Mouse (Mus musculus) urinary bladder, postnatal 0 days (tissue): ENCODE measurements around the gene Hyal5. TPM values are rescaled to one million over a fixed set of nuclear protein-coding genes. Genes with fewer than 3 reads are reported as not detected.

Experiments
- polyA plus RNA-seq: library from polyadenylated mRNA; unstranded; fragments of >200 nt; fragmentation: Nextera tagmentation; extraction: Ambion mirVana; gene quantifications from 2 replicates; pipeline ENCODE4 v1.2.1, GENCODE M21; 2015

Gene Hyal5
- 0.31 and 0.46 TPM in 2 replicates for polyA plus RNA-seq

GRCm38 (mm10) chr6:24857697-24858096 lies at the start of gene Hyal5:
Gene Hyal5 (plus strand): TSS chr6:24857997.

Other genes starting within 250 kb of the Hyal5 start
- 60.1 and 72.3 TPM in 2 replicates for gene Wasl, start 193.0 kb upstream of the Hyal5 start, polyA plus RNA-seq
- gene Hyal6, start 124.8 kb upstream of the Hyal5 start, polyA plus RNA-seq = not detected in 2 replicates
- gene Hyal4, start 109.7 kb upstream of the Hyal5 start, polyA plus RNA-seq = not detected in 2 replicates
- not detected in 2 replicates for gene Spam1, start 66.8 kb upstream of the Hyal5 start, polyA plus RNA-seq
- 0.56 and 0.81 TPM in 2 replicates for gene Tmem229a, start 98.3 kb downstream of the Hyal5 start, polyA plus RNA-seq